Mouse (Mus musculus): ENCODE results near the gene Il17c. TPM values are rescaled to one million over a fixed set of nuclear protein-coding genes. Genes with fewer than 3 reads are reported as not detected.
A peak's percentile ranks its signal among the peaks of the same experiment; 100 is the strongest.

Il17c gene
- not detected in 2 replicates for polyA plus RNA-seq (2015; fragmentation: Nextera tagmentation; extraction: Ambion mirVana)

- Histone ChIP-seq H3K27me3 (no peaks in the 10 kb centered on the region), H3K27ac (no peak within 1 kb of the TSS), H3K4me3 (replicated peaks) (no peak within 1 kb of the TSS), H3K9me3 (replicated peaks) (no peaks in the 10 kb centered on the region), H3K9ac (no peak within 1 kb of the TSS), H3K36me3 (peaks cover 38% of the 10 kb centered on the region), H3K4me2 (no peak within 1 kb of the TSS), H3K4me1 (peaks cover 18% of the 10 kb centered on the region)
- WGBS, result 82% methylated on average over 14 of the region's 14 CpGs
- no peak for ATAC-seq (replicated peaks; ENCODE audit: low FRiP score)
Observed at GRCm38 (mm10) chr8:122421376-122422070, at the start of gene Il17c. Gene Il17c (plus strand): TSS chr8:122422020.

- Histone ChIP-seq H3K9me3 (replicated peaks) (no peaks in the 10 kb centered on the region), H3K36me3 (peaks cover 16% of the 10 kb centered on the region), H3K27me3 (no peaks in the 10 kb centered on the region), H3K4me3 (replicated peaks) (peak overlapping the region; percentile 92; the same call in 1 of the 2 replicates), H3K9ac (no peak overlapping the region), H3K4me1 (peaks cover 28% of the 10 kb centered on the region), H3K27ac (no peak overlapping the region), H3K4me2 (peak overlapping the region; percentile 68)
- WGBS, result 92% methylated on average over 7 of the region's 7 CpGs
- no peak for ATAC-seq (replicated peaks; ENCODE audit: low FRiP score)
Observed at GRCm38 (mm10) chr8:122375320-122375719, 46.5 kb upstream of the Il17c start.

DNA sequence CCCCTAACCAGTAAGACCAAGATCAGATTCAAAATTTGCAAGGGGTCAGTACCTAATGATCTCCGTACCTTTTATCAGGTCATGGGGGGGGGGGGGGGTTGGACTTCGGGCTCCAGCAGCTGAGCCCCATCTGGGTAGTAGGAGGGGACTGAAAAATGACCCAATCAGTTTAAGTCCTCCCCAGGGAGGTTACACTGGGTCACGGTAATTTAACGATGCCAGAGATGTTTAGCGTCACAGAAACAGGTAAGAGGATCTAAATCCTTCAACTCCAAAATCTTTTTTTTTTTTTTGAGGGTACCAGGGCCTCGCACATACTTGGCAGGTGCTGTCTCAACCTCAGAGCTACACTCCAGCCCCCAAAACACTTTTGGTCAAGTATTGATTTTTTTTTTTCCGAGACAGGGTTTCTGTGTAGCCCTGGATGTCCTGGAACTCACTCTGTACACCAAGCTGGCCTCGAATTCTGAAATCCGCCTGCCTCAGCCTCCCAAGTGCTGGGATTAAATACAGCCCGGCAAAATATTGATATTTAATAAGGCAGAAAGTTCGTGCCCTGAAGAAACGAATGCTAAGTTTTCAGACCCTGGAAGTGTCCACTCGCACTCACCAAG is 46.0 kb upstream of the Il17c start:
- peaks cover 28% of the 10 kb centered on the region for H3K4me1 ChIP-seq
- peak overlapping the region; percentile 30; the same call in 1 of the 2 replicates for H3K9ac ChIP-seq
- peak overlapping the region; percentile 57; the same call in 1 of the 2 replicates for H3K27ac ChIP-seq
- H3K4me2 ChIP-seq, result peak overlapping the region; percentile 68
- ATAC-seq (replicated peaks; ENCODE audit: low FRiP score), result peak; percentile 10
- peaks cover 21% of the 10 kb centered on the region for H3K36me3 ChIP-seq
- WGBS, result 25% methylated on average over 13 of the region's 13 CpGs
- H3K4me3 ChIP-seq (replicated peaks), result peak overlapping the region; percentile 92
- H3K9me3 ChIP-seq (replicated peaks), result no peaks in the 10 kb centered on the region
- H3K27me3 ChIP-seq, result no peaks in the 10 kb centered on the region

DNA sequence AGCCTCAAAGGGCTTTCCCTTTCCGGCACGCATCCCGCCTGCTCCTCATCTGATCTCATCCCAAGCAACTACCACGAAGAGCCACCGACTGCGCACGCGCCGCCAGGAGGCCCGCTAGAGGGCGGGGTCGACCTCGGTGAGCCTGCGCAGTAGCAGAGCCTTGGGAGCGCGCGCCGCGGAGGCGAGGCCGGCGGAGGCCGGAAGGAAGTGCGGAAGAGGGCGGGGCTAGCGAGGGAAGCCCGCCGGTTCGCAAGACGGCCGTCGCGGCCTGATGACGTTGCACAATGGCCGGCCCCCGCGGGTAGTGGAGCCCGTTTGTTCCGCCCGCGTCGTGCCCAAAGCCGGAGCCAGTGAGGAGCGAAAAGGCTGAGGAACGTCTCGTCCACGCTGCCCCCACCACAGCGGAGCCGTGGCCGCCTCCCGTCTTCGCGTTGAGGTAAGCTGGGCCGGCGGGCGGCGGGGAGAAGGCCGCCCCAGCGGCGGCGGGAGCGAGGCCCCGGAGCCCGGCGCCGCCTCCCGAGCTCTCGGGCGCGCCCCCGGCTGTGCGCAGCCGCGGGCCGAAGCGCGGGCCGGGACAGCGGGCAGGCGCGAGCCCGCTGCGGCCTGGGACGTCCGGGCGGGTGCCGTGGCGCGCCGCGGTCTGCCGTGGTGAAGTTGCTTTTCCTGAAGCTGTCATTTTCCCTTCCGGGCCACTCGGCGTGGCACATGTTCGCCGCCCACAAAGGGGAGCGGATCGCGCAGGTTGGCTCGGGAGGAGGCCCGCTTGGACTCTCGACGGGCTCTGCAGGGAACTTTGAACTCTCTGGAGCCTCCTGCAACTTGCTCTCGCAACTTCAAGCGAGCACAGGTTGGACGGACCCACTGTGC is 45.2 kb upstream of the Il17c start, which contains the start of gene Zc3h18:
Gene Zc3h18, plus strand, starts transcription at position 245 of the 867 bp plus-strand sequence.
- Histone ChIP-seq H3K4me3 (replicated peaks) (peak within 1 kb of the TSS; percentile 92), H3K9ac (peak within 1 kb of the TSS; percentile 94), H3K4me2 (peak within 1 kb of the TSS; percentile 68), H3K4me1 (peaks cover 28% of the 10 kb centered on the region), H3K36me3 (peaks cover 25% of the 10 kb centered on the region), H3K27me3 (no peaks in the 10 kb centered on the region), H3K27ac (peak within 1 kb of the TSS; percentile 96), H3K9me3 (replicated peaks) (no peaks in the 10 kb centered on the region)
- WGBS, result under 1% methylated on average over 104 of the region's 107 CpGs
- ATAC-seq (replicated peaks; ENCODE audit: low FRiP score), result peak; percentile 96

- Histone ChIP-seq H3K9me3 (replicated peaks) (no peaks in the 10 kb centered on the region), H3K4me1 (peaks cover 11% of the 10 kb centered on the region), H3K4me3 (replicated peaks) (no peak overlapping the region), H3K9ac (no peak overlapping the region), H3K27me3 (no peaks in the 10 kb centered on the region), H3K36me3 (peaks cover 80% of the 10 kb centered on the region), H3K4me2 (no peak overlapping the region), H3K27ac (no peak overlapping the region)
- WGBS, result 81% methylated on average over 4 of the region's 4 CpGs
- ATAC-seq (replicated peaks; ENCODE audit: low FRiP score), result no peak
Observed at GRCm38 (mm10) chr8:122383039-122383438, 38.8 kb upstream of the Il17c start.

DNA sequence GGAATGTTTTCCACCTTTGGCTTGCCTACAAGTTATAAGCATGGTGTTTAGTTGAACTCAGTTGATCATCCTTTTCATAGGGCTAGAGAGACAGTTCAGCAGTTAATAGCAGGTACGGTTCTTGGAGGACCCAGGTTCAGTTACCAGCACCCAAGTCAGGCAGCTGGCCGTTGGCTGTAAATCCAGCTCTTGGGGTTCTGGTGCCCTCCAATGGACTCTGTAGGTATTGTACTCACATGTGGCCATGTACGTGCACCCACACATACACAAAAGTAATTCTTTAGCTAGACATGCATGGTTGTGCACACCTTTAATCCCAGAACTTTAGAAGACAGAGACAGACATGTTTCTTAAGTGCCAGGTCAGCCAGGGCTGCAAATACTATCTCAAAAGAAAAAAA is 32.5 kb upstream of the Il17c start:
- WGBS, result 89% methylated on average over 3 of the region's 3 CpGs
- H3K4me1 ChIP-seq, result no peaks in the 10 kb centered on the region
- ATAC-seq (replicated peaks; ENCODE audit: low FRiP score), result no peak
- H3K9ac ChIP-seq, result no peak overlapping the region
- no peaks in the 10 kb centered on the region for H3K9me3 ChIP-seq (replicated peaks)
- no peaks in the 10 kb centered on the region for H3K27me3 ChIP-seq
- no peak overlapping the region for H3K27ac ChIP-seq
- H3K4me2 ChIP-seq, result no peak overlapping the region
- peaks cover 94% of the 10 kb centered on the region for H3K36me3 ChIP-seq
- H3K4me3 ChIP-seq (replicated peaks), result no peak overlapping the region

DNA sequence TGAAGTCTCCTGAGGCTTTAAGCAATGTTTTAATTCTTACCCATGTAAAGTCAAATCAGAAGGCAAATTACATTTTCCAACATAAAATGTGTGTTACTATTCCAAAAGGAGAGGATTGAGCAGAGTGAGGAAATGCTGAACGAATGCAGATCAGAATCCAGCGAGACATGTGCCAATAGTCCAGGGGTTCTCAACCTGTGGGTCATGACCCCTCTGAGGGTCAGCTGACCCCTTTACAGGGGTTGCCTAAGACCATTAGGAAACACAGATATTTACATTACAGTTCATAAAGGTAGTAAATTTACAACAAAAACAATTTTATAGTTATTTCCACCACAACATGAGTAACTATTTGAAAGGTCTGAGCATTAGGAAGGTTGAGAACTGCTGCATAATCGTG is 31.1 kb upstream of the Il17c start:
- peaks cover 94% of the 10 kb centered on the region for H3K36me3 ChIP-seq
- ATAC-seq (replicated peaks; ENCODE audit: low FRiP score), result no peak
- WGBS, result 85% methylated on average over 3 of the region's 3 CpGs
- H3K27me3 ChIP-seq, result no peaks in the 10 kb centered on the region
- H3K9me3 ChIP-seq (replicated peaks), result no peaks in the 10 kb centered on the region
- H3K4me1 ChIP-seq, result no peaks in the 10 kb centered on the region
- no peak overlapping the region for H3K4me2 ChIP-seq
- H3K9ac ChIP-seq, result no peak overlapping the region
- H3K27ac ChIP-seq, result no peak overlapping the region
- no peak overlapping the region for H3K4me3 ChIP-seq (replicated peaks)

- Histone ChIP-seq H3K9me3 (replicated peaks) (no peaks in the 10 kb centered on the region), H3K4me2 (no peak overlapping the region), H3K27ac (no peak overlapping the region), H3K27me3 (no peaks in the 10 kb centered on the region), H3K4me3 (replicated peaks) (no peak overlapping the region), H3K36me3 (peaks cover 87% of the 10 kb centered on the region), H3K4me1 (no peaks in the 10 kb centered on the region), H3K9ac (no peak overlapping the region)
- no peak for ATAC-seq (replicated peaks; ENCODE audit: low FRiP score)
Observed at GRCm38 (mm10) chr8:122393717-122394116, 28.1 kb upstream of the Il17c start.

DNA sequence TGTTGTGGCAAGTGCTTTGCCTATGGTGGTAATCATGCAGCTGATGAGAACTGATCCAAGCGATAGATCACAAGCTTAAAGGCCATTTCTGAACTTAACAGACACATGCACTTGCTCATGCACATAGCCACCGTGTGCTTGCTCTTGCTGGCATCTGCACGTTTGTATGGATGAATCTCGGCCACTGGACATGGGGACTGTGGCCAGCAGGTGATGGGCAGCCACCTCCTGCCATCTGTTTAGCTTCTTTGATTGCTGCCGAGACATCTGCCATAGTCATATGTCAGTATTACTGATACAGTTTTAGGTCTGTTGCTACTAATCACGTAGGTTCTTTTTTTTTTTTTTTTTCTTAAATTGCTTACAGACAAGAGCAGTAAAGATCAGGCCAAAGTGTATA is 26.5 kb upstream of the Il17c start:
- no peaks in the 10 kb centered on the region for H3K4me1 ChIP-seq
- H3K9ac ChIP-seq, result no peak overlapping the region
- peaks cover 88% of the 10 kb centered on the region for H3K36me3 ChIP-seq
- no peak overlapping the region for H3K4me3 ChIP-seq (replicated peaks)
- H3K9me3 ChIP-seq (replicated peaks), result no peaks in the 10 kb centered on the region
- no peak overlapping the region for H3K27ac ChIP-seq
- 88% methylated on average over 6 of the region's 6 CpGs for WGBS
- no peaks in the 10 kb centered on the region for H3K27me3 ChIP-seq
- no peak overlapping the region for H3K4me2 ChIP-seq
- no peak for ATAC-seq (replicated peaks; ENCODE audit: low FRiP score)

DNA sequence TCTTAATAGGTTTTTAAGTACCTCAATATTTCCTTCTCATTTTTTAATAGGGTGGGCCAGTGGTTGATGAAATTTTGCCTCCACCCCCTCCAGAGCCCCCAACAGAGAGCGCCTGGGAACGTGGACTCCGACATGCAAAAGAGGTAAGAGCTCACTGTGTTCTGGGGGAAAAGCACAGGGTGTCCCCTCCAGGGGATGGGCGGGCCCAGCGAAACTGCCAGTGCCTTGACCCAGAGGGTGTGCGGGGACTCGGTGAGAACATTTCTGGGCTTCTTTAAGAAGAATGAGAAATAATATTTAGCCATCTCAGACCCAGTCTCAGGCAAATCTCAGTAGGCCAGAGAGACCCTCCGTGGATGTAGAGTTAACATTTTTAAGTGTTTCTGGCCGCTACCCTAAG is 23.6 kb upstream of the Il17c start:
- Histone ChIP-seq H3K9ac (no peak overlapping the region), H3K27me3 (no peaks in the 10 kb centered on the region), H3K4me1 (no peaks in the 10 kb centered on the region), H3K4me2 (no peak overlapping the region), H3K9me3 (replicated peaks) (no peaks in the 10 kb centered on the region), H3K27ac (no peak overlapping the region), H3K4me3 (replicated peaks) (no peak overlapping the region), H3K36me3 (peaks cover 94% of the 10 kb centered on the region)
- 95% methylated on average over 9 of the region's 9 CpGs for WGBS
- ATAC-seq (replicated peaks; ENCODE audit: low FRiP score), result no peak

- Histone ChIP-seq H3K27ac (no peak overlapping the region), H3K4me2 (no peak overlapping the region), H3K4me1 (no peaks in the 10 kb centered on the region), H3K36me3 (peaks cover 100% of the 10 kb centered on the region), H3K9me3 (replicated peaks) (no peaks in the 10 kb centered on the region), H3K27me3 (no peaks in the 10 kb centered on the region), H3K4me3 (replicated peaks) (no peak overlapping the region), H3K9ac (no peak overlapping the region)
- WGBS, result 87% methylated on average over 9 of the region's 9 CpGs
- ATAC-seq (replicated peaks; ENCODE audit: low FRiP score), result no peak
Observed at GRCm38 (mm10) chr8:122405146-122405805, 16.5 kb upstream of the Il17c start.

Data from kidney, embryonic 15.5 days (tissue).